Mouse (Mus musculus) adrenal gland, adult 2 months (tissue): Measurements from ENCODE around the gene 4430402I18Rik. TPM values are rescaled to one million over a fixed set of nuclear protein-coding genes. Genes with fewer than 3 reads are reported as not detected.
A peak's percentile ranks its signal among the peaks of the same experiment; 100 is the strongest.

Experiments
- DNase-seq: peaks from one replicate; pipeline ENCODE4 v3.0.0; 2021
- polyA plus RNA-seq: library from polyadenylated mRNA; depleted of rRNA; stranded (reverse); fragments of >200 nt; gene quantifications from 2 replicates; pipeline ENCODE4 v1.2.3, GENCODE M21; 2012; rRNA removed
- total RNA-seq, 2 experiments: library from RNA; stranded (reverse); gene quantifications; 2 replicates each; pipeline ENCODE4 v1.2.3; 2021

The 4430402I18Rik gene
- total and polyA plus RNA-seq, 3 experiments, result 0.65 to 5.3 (median 5.1) TPM

DNA sequence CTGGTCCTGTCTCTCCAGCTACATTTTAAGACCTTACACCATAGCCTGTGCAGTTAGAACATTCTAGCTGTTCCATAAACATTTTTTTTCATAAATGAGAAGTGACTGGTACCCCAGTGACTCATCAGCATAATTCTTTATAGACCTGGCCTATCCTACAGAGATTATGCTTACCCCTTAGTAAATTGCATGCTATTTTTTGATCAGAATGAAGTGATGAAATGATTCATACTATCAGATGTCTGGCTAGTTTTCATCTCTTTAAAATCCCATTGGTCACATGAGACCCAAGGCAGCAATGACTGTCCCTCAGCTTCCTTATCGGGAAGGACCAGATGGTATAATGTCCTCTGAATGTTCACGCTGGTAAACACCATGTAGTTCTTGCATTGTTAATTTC lies 66.8 kb downstream of the 4430402I18Rik start:
- DNase-seq, result no peak

DNA sequence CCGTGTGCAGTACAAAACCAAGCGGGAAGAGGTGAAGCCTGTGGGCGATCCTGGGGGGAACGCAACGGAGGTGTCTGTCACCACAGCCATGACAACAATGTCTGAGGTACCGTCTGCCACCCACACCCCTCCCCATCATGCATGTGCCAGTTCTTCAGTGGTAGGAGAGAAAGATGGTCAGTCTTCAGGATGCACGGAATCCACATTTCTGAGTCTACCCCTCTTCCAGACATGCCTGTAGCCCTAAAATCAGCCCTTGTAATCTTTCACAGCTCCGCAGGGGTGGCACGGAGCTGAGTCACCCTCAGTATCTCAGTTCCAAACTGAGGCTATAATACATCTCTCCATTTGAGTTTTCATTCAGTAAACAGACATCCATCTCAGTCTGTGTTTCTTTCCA lies 70.1 kb downstream of the 4430402I18Rik start:
- DNase-seq, result no peak

DNA sequence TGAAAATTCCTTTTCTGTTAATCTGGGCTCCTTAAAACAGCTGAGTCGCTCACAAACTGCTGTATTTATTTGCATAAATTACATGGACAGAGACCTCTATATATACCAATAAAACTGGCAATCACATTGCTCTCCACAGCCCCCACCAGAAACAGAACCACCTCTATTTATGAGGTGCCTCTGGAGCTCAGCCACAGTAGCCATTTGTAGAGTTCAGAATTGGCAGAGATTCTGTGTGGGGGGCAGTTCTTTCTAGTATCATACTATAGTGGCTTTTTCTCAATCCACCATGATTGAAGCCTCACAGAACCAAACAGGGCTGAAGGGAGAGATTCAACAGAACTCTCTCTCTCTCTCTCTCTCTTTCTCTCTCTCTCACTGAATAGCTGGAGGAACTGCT lies 71.0 kb downstream of the 4430402I18Rik start:
- DNase-seq, result no peak

DNA sequence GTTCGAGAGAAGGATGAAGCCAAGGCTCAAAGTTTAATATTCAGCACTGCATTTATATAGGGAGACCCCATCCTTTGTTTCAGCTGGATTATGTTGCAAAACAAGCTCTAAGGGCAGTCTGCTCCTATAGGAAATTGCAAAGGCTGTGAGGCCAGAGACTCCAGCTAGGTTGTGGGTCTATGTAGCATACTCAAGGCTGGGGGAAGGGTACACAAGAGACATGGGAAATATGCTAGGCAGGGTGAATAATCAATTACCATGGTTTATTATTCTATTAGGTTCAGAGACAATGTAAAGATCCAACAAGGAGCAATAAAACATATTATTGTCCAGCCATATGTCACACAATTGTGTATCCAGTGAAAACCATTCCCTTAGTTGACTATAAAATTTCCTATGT lies 75.7 kb downstream of the 4430402I18Rik start:
- no peak for DNase-seq

DNA sequence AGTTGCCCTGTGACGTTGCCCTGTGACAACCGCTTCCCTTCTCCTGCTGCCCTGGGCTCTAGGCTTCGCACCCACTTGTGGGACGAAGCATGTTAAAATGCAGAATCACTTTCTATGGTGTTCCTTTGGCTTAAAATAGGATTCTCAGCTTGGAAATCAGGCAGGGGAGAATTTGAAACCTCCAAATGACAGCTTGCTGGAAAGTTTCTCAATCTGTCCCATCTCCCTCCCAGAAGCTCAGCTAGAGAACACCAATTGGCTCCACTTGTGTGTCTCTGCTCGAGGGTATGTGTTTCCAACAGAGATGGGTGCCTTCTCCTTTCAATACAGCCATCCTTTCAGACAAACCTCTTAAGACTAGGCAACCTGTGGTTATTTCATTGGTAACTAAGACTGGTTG lies 76.4 kb downstream of the 4430402I18Rik start:
- DNase-seq, result no peak

DNA sequence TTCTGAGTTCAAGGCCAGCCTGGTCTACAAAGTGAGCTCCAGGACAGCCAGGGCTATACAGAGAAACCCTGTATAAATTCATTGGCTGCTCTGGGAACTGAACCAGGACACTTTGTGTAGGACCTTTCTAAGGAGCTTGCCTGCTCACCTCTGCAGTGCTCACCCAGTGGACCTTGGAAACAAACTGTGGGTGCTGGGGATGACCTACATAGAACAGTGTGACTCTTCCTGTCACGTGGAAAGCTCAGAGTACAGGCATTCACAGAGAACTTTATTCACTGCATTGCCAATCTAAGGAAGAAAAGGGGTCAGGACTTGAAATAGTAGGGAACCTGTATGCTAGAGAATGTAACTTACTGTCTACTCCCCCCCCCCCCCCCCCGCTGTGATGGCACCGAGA lies 78.3 kb downstream of the 4430402I18Rik start:
- no peak for DNase-seq

DNA sequence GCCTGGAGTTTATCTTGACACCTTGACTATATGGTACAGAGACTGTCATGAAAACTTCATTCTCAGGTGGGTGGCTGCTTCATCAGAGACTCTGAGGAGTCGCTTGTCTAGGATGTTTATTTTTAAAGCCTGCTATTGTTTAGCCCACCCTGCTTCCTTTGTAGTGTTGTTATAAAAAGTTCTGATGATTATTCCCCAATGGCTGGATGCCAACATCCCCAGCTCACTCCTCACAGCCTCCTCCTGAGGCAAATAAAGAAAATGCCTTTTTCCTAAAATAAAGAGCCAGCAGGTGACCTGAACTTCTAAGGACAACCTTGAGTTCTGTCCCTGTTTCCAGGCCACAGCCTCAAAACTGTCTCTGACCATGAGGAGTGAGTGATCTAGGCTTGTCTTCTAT lies 79.1 kb downstream of the 4430402I18Rik start:
- DNase-seq, result no peak

DNA sequence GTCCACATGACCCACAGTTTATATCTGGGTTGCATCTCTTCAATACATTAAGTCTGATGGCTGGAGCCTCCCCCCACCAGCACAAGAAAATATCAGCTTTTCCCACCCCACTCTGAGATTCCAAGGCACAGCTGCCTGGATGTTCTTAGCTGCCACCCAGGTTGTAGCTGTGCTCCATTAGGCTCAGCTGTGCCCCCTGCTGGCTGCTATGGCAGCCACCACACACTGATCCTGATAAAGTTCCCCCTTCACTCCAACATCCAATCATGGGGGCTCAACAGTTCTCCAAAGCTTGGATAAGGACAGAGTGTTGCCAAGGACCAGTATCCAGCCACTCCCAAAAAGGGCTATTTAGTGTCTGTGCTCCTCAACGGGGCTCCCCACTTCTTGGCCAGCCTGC lies 84.5 kb downstream of the 4430402I18Rik start:
- peak; percentile 44 for DNase-seq

DNA sequence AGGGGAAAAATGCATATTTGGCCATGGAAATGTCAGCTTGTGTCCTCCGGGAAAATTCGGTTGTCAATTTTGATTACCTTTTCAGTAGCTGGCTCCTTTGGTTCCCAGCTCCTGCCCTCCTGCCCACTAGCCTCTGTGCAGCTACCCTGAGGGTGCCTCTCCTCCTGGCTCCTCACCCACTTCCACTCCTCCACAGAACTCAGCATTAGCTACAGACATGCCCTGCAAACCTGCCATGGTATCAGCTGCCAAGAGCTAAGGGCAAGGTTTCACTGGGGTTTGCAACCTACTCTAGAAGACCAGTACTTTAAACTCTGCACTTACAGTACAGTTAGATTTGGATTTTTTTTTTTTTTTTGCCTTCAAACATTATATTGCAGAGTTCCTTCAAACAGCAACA lies 88.1 kb downstream of the 4430402I18Rik start:
- no peak for DNase-seq

DNA sequence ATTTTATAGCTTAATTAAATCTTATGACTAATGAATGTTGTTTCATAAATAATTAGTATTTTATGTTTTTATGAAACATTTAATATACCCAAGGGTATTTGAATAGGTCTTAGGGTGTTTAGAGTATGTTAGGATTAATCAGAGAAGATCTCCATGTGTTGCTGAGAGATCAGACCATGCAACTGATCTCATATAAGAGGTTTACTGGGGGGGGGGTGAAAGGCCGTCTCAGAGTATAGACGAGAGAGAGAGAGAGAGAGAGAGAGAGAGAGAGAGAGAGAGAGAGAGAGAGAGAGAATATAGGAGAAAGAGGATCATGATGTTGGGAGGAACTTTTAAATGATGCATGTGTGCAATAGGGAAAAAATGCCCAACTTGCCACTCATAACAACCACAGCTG lies 97.2 kb downstream of the 4430402I18Rik start:
- no peak for DNase-seq

DNA sequence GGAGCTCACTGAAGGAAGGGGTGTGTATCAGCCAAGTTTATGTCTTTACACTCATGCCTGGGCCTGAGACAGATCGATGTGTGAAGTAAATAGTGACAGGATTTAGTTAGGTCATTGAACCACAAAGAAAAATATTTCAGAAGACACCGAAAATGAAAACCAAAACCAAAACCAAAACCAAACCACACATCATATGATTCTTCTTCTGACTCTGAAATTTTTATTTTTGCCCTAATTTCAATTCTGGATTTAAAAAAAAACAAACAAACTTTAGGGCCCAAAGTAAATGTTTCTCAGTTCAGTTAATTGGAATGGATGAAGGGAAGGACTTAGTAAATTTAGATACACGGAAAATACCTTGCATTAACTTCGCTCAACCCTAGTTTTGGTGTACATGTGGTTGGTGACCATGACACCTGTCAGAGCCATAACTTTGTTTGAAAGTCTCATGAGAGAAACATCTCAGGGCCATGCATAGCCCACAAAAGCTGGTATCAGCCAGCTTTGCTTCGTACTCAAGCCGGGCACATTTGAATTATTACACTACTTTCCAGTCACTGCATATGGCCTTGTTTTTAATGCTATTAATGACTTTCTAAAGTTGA lies 98.2 kb downstream of the 4430402I18Rik start:
- no peak for DNase-seq

DNA sequence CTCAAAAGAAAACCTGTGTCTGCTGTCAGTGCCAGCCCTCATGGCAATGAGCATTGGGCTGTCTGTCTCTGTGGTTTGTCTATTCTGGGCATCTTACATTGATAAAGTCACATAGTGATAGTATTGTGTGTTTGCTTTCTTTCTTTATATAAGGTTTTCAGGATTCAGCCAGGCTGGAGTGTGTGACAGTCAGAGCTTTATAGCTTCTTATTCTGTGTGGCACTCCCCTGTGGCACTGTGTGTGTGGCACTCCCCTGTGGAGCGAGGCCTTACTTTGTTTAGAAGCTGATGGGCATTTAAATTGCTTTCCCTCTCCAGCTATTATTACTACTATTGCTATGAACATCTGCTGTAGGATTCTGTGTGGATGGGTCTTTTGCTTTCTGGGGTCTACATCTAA lies 102.1 kb downstream of the 4430402I18Rik start:
- no peak for DNase-seq

DNA sequence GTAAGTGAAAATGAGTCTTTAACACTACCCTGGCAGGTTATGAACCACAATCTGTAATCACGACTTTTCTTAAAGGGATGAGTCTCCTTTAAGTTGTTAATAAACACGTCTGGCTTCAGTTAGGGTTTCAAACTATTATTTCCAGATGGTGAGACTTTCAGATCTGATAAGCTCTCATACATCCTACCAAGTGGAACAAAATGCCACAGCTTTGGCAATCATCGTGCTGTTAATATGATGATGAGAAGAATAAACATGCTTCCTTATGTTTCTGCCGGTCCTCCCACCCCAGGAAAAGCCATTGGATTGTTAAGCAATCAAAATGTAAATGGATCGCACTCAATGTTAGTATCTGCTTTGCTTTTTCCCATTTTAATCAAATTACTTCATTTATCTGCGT lies 102.6 kb downstream of the 4430402I18Rik start:
- DNase-seq, result no peak

DNA sequence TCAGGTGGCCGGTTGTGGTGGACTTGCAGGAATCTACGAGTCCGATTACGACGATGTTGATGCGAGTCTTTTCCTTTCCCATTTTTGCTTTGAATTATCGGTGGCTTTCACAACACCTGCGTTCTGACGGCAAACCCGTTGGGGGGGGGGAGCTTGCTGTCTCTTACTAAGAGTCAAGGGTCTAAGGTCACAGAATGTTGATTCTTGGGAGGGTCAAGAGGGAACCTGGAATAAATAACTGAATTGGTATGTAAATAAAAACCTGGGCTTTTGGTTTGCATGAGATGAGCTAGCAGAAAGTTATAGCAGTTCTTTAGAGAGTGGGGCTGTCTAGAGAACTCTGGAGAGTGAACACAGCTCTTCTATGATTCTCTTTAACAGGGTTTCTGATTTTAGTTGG lies 104.0 kb downstream of the 4430402I18Rik start:
- no peak for DNase-seq

DNA sequence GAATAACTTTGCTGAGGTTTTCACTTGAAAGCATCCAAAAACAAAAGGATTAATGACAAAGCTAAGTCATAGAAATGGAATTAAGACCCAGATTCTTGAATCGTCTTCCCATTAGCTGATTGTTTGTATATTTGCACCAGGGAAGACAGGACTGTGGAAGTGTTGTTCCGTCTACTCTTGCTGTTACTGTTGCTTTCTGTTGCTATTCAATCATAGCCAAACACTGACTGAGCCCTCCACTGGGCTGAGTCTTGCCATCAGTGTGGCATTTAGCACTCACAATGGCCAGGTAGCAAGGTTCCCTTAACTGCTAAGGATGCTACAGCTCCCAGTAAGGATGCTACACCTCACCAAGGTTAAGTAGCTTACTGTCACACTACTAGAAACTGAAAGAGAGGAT lies 107.4 kb downstream of the 4430402I18Rik start:
- no peak for DNase-seq

DNA sequence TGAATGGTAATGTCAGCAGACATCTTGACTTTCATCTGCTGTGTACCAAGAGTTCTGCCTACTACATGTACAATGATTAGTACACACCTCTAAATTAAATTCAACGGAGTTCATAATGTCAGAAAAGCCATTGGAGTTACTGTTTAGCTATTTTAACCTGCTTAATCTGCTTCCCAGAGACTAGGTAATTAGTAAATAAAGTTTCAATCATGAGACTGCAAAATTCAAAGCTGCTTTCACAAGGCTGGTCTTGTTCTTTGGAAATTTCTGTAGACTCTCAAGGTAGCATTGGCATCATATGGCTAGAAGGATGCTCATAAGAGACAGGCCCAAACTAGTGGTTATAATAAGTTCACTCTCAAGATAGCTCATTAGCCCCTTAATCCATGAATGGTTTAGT lies 112.8 kb downstream of the 4430402I18Rik start:
- no peak for DNase-seq

DNA sequence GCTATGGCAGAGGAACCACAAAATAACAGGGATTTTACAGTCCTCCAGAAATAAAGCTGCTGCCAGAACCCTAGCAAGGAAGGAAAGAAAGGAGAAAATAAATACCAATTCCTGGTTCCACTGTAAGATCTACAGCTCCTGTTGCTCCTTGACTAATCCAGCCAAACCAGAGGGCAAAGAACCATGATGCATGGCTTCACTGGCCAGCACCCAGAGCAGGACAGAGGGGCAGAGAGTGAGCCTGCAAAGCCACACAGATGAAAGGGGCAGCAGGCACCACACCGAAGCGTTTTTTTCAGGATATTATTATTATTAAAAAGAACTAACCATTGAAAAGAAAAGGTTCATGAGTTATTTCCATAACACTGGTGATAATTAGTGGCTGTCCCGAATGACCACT lies 115.6 kb downstream of the 4430402I18Rik start:
- DNase-seq, result no peak

DNA sequence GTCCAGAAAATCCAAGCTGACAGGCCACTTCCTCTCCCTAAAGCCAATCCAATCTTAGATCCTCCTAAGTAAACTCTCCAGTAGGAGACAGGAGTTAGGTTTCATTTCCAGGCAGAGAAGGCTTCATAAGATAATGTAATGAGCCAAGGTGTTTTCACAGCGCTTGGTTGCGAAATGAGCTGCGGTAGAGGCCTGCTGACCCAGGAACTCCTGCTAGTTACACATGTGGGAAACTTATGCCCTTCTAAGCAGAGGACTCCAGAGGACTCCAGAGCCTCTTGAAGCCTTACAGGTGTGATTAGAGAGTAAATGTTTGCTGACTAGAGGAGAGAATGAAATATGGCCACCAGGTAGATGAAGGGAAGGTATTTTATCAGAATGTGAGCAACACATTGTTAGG lies 117.1 kb downstream of the 4430402I18Rik start:
- no peak for DNase-seq

DNA sequence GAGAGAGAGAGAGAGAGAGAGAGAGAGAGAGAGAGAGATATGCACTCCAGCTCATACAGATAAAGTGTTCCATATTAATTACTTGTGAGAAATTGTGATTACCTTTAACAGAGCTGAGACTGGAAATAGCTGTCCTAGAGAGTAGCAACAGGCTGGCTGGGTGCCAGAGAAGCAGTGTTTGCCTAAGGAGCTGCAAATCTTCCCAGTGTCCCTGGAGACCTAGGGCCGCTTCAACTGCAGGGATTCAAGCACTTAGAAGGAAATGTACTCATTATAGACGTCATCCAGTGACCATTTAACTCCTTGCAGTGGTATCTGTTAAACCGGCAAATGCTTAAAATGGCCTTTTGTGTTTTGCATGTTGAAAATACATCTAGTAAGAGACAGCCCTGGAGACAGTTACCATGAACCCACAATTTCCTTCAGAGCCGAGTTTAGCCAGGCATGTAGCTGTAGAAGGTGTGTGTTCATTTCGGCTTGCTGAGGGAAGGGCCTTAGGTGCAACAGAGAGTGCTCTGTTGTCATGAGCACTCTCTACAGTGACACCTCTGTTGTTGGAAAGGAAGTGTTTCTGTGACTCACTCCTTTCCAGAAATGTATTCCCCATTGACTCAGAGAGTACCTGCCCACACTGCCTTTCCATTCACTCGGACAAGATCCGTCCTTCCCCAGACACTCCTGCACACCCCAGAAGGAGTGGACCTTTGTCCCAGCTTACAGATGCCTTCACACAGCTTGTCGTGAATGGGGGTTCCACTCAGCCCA lies 122.5 kb downstream of the 4430402I18Rik start:
- no peak for DNase-seq

Other genes starting within 250 kb of the 4430402I18Rik start
- 1 to 10 TPM in 1 of 2 experiments, under 1 TPM in 1; 0.89 to 1.5 TPM for gene Slc1a1, start 132.8 kb downstream of the 4430402I18Rik start, total RNA-seq
- gene Slc1a1, start 132.8 kb downstream of the 4430402I18Rik start, polyA plus RNA-seq, result 0.59 and 0.64 TPM in 2 replicates
- 10 to 100 TPM; 32.0 to 35.3 TPM for gene Plpp6, start 3.8 kb downstream of the 4430402I18Rik start, total RNA-seq
- gene Plpp6, start 3.8 kb downstream of the 4430402I18Rik start, polyA plus RNA-seq, result 26.5 and 27.1 TPM in 2 replicates
- gene Cdc37l1, start 22.6 kb upstream of the 4430402I18Rik start, total RNA-seq, result 10 to 100 TPM; 39.4 to 46.2 TPM
- 10.7 and 11.2 TPM in 2 replicates for gene Cdc37l1, start 22.6 kb upstream of the 4430402I18Rik start, polyA plus RNA-seq
- 100 to 1,000 TPM; 134 to 232 TPM for gene Ak3, start 80.2 kb upstream of the 4430402I18Rik start, total RNA-seq
- gene Ak3, start 80.2 kb upstream of the 4430402I18Rik start, polyA plus RNA-seq, result 220 and 262 TPM in 2 replicates
- gene Rcl1, start 133.6 kb upstream of the 4430402I18Rik start, total RNA-seq, result 10 to 100 TPM; 25.6 to 26.9 TPM
- gene Rcl1, start 133.6 kb upstream of the 4430402I18Rik start, polyA plus RNA-seq, result 47.5 and 51.4 TPM in 2 replicates